Mouse (Mus musculus) hindbrain, embryonic 13.5 days (tissue): ENCODE data around the gene Rasip1. TPM values are rescaled to one million over a fixed set of nuclear protein-coding genes. Genes with fewer than 3 reads are reported as not detected.
"Not testable (repeated sequence)": the region's sequence is repeated elsewhere in the genome, so short reads cannot be mapped to it uniquely, and the experiment has no call there.

Experiments
- ATAC-seq: fragments of 200-750 bp; cut with Nextera tagmentation; 2 replicates; pipeline ENCODE4 v1.8.0; 2017; ENCODE audit warnings: moderate TSS enrichment; ENCODE audit not compliant: low FRiP score
- H3K27ac ChIP-seq: fragments of 300-500 bp; sonication (generic); 2 replicates; pipeline ENCODE4 v1.5.1; 2015; ENCODE audit warnings: inconsistent platforms, mild to moderate bottlenecking, moderate library complexity
- H3K27me3 ChIP-seq: fragments of 300-500 bp; sonication (generic); 2 replicates; pipeline ENCODE4 v1.6.1; 2015; ENCODE audit warnings: mild to moderate bottlenecking, inconsistent platforms
- H3K36me3 ChIP-seq: fragments of 300-500 bp; sonication (generic); 2 replicates; pipeline ENCODE4 v1.6.1; 2015; ENCODE audit warnings: mild to moderate bottlenecking, inconsistent platforms
- H3K4me1 ChIP-seq: fragments of 300-500 bp; sonication (generic); replicated peaks from 2 replicates; pipeline ENCODE4 v1.6.1; 2015; ENCODE audit warnings: inconsistent platforms
- H3K4me2 ChIP-seq: fragments of 300-500 bp; sonication (generic); 2 replicates; pipeline ENCODE4 v1.6.1; 2015; ENCODE audit warnings: inconsistent platforms, mild to moderate bottlenecking, moderate library complexity
- H3K4me3 ChIP-seq: fragments of 300-500 bp; sonication (generic); 2 replicates; pipeline ENCODE4 v1.5.1; 2015; ENCODE audit warnings: mild to moderate bottlenecking, inconsistent platforms
- H3K9ac ChIP-seq: fragments of 300-500 bp; sonication (generic); 2 replicates; pipeline ENCODE4 v1.6.1; 2015; ENCODE audit warnings: mild to moderate bottlenecking, inconsistent platforms
- H3K9me3 ChIP-seq: fragments of 300-500 bp; sonication (generic); 2 replicates; pipeline ENCODE4 v1.6.1; 2016; ENCODE audit warnings: inconsistent platforms
- WGBS: fragments of 180-500 bp; shearing (Covaris S2); methylation state at CpG from one replicate; pipeline ENCODE4 v1.1.7; 2015; 5-methylcytosine and 5-hydroxymethylcytosine counted together
- polyA plus RNA-seq: library from polyadenylated mRNA; unstranded; fragments of >200 nt; fragmentation: Nextera tagmentation; extraction: Ambion mirVana; gene quantifications from 2 replicates; pipeline ENCODE4 v1.2.1, GENCODE M21; 2015

Rasip1 gene
- polyA plus RNA-seq, 1 experiment from 2014 or later, result 12.7 TPM

GRCm38 (mm10) chr7:45641391-45642040 is 14.2 kb downstream of the Rasip1 start:
- no peaks in the 10 kb centered on the region for H3K27me3 ChIP-seq
- no peak overlapping the region for H3K27ac ChIP-seq
- H3K4me3 ChIP-seq, result no peak overlapping the region
- ATAC-seq, result no peak
- H3K36me3 ChIP-seq, result peaks cover 4% of the 10 kb centered on the region
- peaks cover 48% of the 10 kb centered on the region for H3K4me1 ChIP-seq
- H3K4me2 ChIP-seq, result 0 out of 2 replicates have a peak overlapping the region, but pooled peaks have one; percentile 71
- no peaks in the 10 kb centered on the region for H3K9me3 ChIP-seq
- WGBS, result 67% methylated on average over 16 of the region's 17 CpGs
- H3K9ac ChIP-seq, result peak overlapping the region; percentile 84; the same call in 1 of the 2 replicates

- WGBS, result 81% methylated on average over 5 of the region's 5 CpGs
- peak overlapping the region; percentile 9; the same call in 1 of the 2 replicates for H3K27ac ChIP-seq
- ATAC-seq, result no peak
- H3K4me3 ChIP-seq, result peak overlapping the region; percentile 49; the same call in 1 of the 2 replicates
- peak overlapping the region; percentile 71 for H3K4me2 ChIP-seq
- H3K36me3 ChIP-seq, result no peaks in the 10 kb centered on the region
- 0 out of 2 replicates have a peak overlapping the region, but pooled peaks have one; percentile 84 for H3K9ac ChIP-seq
- peaks cover 48% of the 10 kb centered on the region for H3K4me1 ChIP-seq
- H3K9me3 ChIP-seq, result no peaks in the 10 kb centered on the region
- H3K27me3 ChIP-seq, result no peaks in the 10 kb centered on the region
Observed at GRCm38 (mm10) chr7:45642083-45642482, 14.8 kb downstream of the Rasip1 start.

GRCm38 (mm10) chr7:45642503-45643255 is 15.4 kb downstream of the Rasip1 start:
- peak overlapping the region; percentile 94 for H3K27ac ChIP-seq
- WGBS, result 37% methylated on average over 16 of the region's 16 CpGs
- H3K9ac ChIP-seq, result peak overlapping the region; percentile 84

GRCm38 (mm10) chr7:45643441-45644178 is 16.3 kb downstream of the Rasip1 start:
- no peaks in the 10 kb centered on the region for H3K27me3 ChIP-seq
- no peaks in the 10 kb centered on the region for H3K36me3 ChIP-seq

More at GRCm38 (mm10) chr7:45642503-45643255, 15.4 kb downstream of the Rasip1 start:
- Histone ChIP-seq H3K27me3 (no peaks in the 10 kb centered on the region), H3K4me3 (peak overlapping the region; percentile 49), H3K36me3 (no peaks in the 10 kb centered on the region), H3K9me3 (no peaks in the 10 kb centered on the region), H3K4me2 (peak overlapping the region; percentile 71), H3K4me1 (peaks cover 47% of the 10 kb centered on the region)
- ATAC-seq, result no peak

GRCm38 (mm10) chr7:45644183-45644582 is 16.9 kb downstream of the Rasip1 start:
- H3K27me3 ChIP-seq, result no peaks in the 10 kb centered on the region
- no peaks in the 10 kb centered on the region for H3K36me3 ChIP-seq
- peaks cover 40% of the 10 kb centered on the region for H3K4me1 ChIP-seq
- ATAC-seq, result peak; percentile 36
- no peaks in the 10 kb centered on the region for H3K9me3 ChIP-seq
- peak overlapping the region; percentile 71 for H3K4me2 ChIP-seq
- WGBS, result 4% methylated on average over 18 of the region's 18 CpGs
- peak overlapping the region; percentile 64 for H3K9ac ChIP-seq
- H3K27ac ChIP-seq, result peak overlapping the region; percentile 90
- peak overlapping the region; percentile 49 for H3K4me3 ChIP-seq

More at GRCm38 (mm10) chr7:45643441-45644178, 16.3 kb downstream of the Rasip1 start:
- peak; percentile 94 for ATAC-seq
- Histone ChIP-seq H3K4me3 (peak overlapping the region; percentile 49), H3K27ac (peak overlapping the region; percentile 94), H3K9me3 (no peaks in the 10 kb centered on the region), H3K4me2 (peak overlapping the region; percentile 71), H3K4me1 (peaks cover 40% of the 10 kb centered on the region), H3K9ac (peak overlapping the region; percentile 84)
- WGBS, result under 1% methylated on average over 28 of the region's 28 CpGs

- peak overlapping the region; percentile 71 for H3K4me2 ChIP-seq
- 65% methylated on average over 6 of the region's 6 CpGs for WGBS
- H3K27me3 ChIP-seq, result no peaks in the 10 kb centered on the region
- peak overlapping the region; percentile 49 for H3K4me3 ChIP-seq
- peak overlapping the region; percentile 90 for H3K27ac ChIP-seq
- H3K36me3 ChIP-seq, result no peaks in the 10 kb centered on the region
- H3K9ac ChIP-seq, result peak overlapping the region; percentile 64
- H3K9me3 ChIP-seq, result no peaks in the 10 kb centered on the region
- ATAC-seq, result no peak
- peaks cover 40% of the 10 kb centered on the region for H3K4me1 ChIP-seq
Observed at GRCm38 (mm10) chr7:45644872-45645590, 17.7 kb downstream of the Rasip1 start.

GRCm38 (mm10) chr7:45645591-45645971 is 18.3 kb downstream of the Rasip1 start:
- H3K27me3 ChIP-seq, result no peaks in the 10 kb centered on the region
- no peak overlapping the region for H3K4me3 ChIP-seq
- H3K36me3 ChIP-seq, result no peaks in the 10 kb centered on the region
- no peak overlapping the region for H3K27ac ChIP-seq
- H3K9ac ChIP-seq, result no peak overlapping the region
- ATAC-seq, result no peak
- no peak overlapping the region for H3K4me2 ChIP-seq
- peaks cover 40% of the 10 kb centered on the region for H3K4me1 ChIP-seq
- WGBS, result 66% methylated on average over 7 of the region's 7 CpGs
- H3K9me3 ChIP-seq, result no peaks in the 10 kb centered on the region

- Histone ChIP-seq H3K4me2 (no peak overlapping the region), H3K4me3 (no peak overlapping the region), H3K36me3 (no peaks in the 10 kb centered on the region), H3K4me1 (peaks cover 34% of the 10 kb centered on the region), H3K9me3 (no peaks in the 10 kb centered on the region), H3K27ac (no peak overlapping the region), H3K27me3 (no peaks in the 10 kb centered on the region), H3K9ac (no peak overlapping the region)
- WGBS, result 85% methylated on average over 4 of the region's 4 CpGs
- ATAC-seq, result no peak
Observed at GRCm38 (mm10) chr7:45646671-45647070, 19.4 kb downstream of the Rasip1 start.

- ATAC-seq, result no peak
- H3K36me3 ChIP-seq, result no peaks in the 10 kb centered on the region
Observed at GRCm38 (mm10) chr7:45649351-45649750, 22.1 kb downstream of the Rasip1 start.

GRCm38 (mm10) chr7:45650484-45650883 is 23.2 kb downstream of the Rasip1 start:
- not testable (repeated sequence) for H3K36me3 ChIP-seq, H3K9ac ChIP-seq, H3K27ac ChIP-seq, H3K4me3 ChIP-seq, H3K4me1 ChIP-seq, ATAC-seq, H3K27me3 ChIP-seq, H3K4me2 ChIP-seq, H3K9me3 ChIP-seq
- WGBS, result 94% methylated on average over 20 of the region's 20 CpGs

More at GRCm38 (mm10) chr7:45649351-45649750, 22.1 kb downstream of the Rasip1 start:
- WGBS, result 89% methylated on average over 8 of the region's 8 CpGs
- Histone ChIP-seq H3K27me3 (no peaks in the 10 kb centered on the region), H3K27ac (no peak overlapping the region), H3K4me3 (no peak overlapping the region), H3K4me1 (peaks cover 13% of the 10 kb centered on the region), H3K9me3 (no peaks in the 10 kb centered on the region), H3K4me2 (no peak overlapping the region), H3K9ac (no peak overlapping the region)

GRCm38 (mm10) chr7:45654424-45655047 is 27.2 kb downstream of the Rasip1 start:
- Histone ChIP-seq H3K4me1 (0 out of 2 replicates have a peak, but pooled peaks cover 4% of the 10 kb centered on the region), H3K27me3 (no peaks in the 10 kb centered on the region), H3K9me3 (no peaks in the 10 kb centered on the region; the same call in 1 of the 2 replicates), H3K4me2 (peak overlapping the region; percentile 25), H3K27ac (no peak overlapping the region), H3K4me3 (no peak overlapping the region), H3K36me3 (no peaks in the 10 kb centered on the region), H3K9ac (peak overlapping the region; percentile 46; the same call in 1 of the 2 replicates)
- 30% methylated on average over 17 of the region's 17 CpGs for WGBS
- no peak for ATAC-seq
